Mouse (Mus musculus) T-cell, adult 66 days (primary cell): ENCODE measurements around the gene Tead1. TPM values are rescaled to one million over a fixed set of nuclear protein-coding genes. Genes with fewer than 3 reads are reported as not detected.

ENCODE experiments used
- total RNA-seq, 2 experiments: library from RNA; stranded (reverse); gene quantifications; 3 replicates in 1 of 2; 4 replicates in 1 of 2; pipeline ENCODE4 v1.2.4; 2023

The Tead1 gene
- not detected for total RNA-seq

GRCm38 (mm10) chr7:112679171-112679512 is at the start of gene Tead1:
Gene Tead1 (plus strand): TSS chr7:112679318.

GRCm38 (mm10) chr7:112953777-112954291 is 274.7 kb downstream of the Tead1 start, which contains the start of gene Rassf10:
Gene Rassf10 (plus strand): TSS chr7:112953962.

